Mouse (Mus musculus) CH12.LX (cell line): ENCODE measurements around the gene Csk.

Experiments
- CHD2 ChIP-seq: IDR thresholded peaks from 2 replicates; pipeline ENCODE4 v1.6.1; 2011; ENCODE audit warnings: low read length, improper control_type of control experiment
- CTCF ChIP-seq, 2 experiments: IDR thresholded peaks in 1 of 2; conservative IDR thresholded peaks in 1 of 2; 2 replicates each; pipeline ENCODE4 v1.5.1; 2011 to 2012; ENCODE audit warnings: low read depth in 2 of 2, low read length in 2 of 2, improper control_type of control experiment in 1 of 2, inconsistent platforms in 1 of 2, mild to moderate bottlenecking in 1 of 2, moderate library complexity in 1 of 2
- E2F4 ChIP-seq: IDR thresholded peaks from 2 replicates; pipeline ENCODE4 v1.6.1; 2011; ENCODE audit warnings: low read depth, low read length, improper control_type of control experiment; ENCODE audit not compliant: insufficient replicate concordance
- EP300 ChIP-seq: IDR thresholded peaks from 2 replicates; pipeline ENCODE4 v1.6.1; 2011; ENCODE audit warnings: low read length, improper control_type of control experiment
- ETS1 ChIP-seq: conservative IDR thresholded peaks from 2 replicates; pipeline ENCODE4 v1.6.1; 2012; ENCODE audit warnings: low read depth, mild to moderate bottlenecking, inconsistent platforms, low read length, improper control_type of control experiment, moderate library complexity
- HCFC1 ChIP-seq: IDR thresholded peaks from 2 replicates; pipeline ENCODE4 v1.6.1; 2012; ENCODE audit warnings: low read depth, mild to moderate bottlenecking, inconsistent platforms, low read length, improper control_type of control experiment
- KAT2A ChIP-seq: IDR thresholded peaks from 2 replicates; pipeline ENCODE4 v1.6.1; 2012; ENCODE audit warnings: low read length, improper control_type of control experiment, inconsistent platforms; ENCODE audit not compliant: insufficient replicate concordance
- MEF2A ChIP-seq: IDR thresholded peaks from 2 replicates; pipeline ENCODE4 v1.6.1; 2014; ENCODE audit warnings: low read depth, mild to moderate bottlenecking, inconsistent platforms, low read length, improper control_type of control experiment, borderline replicate concordance
- POLR2A ChIP-seq: IDR thresholded peaks from 2 replicates; pipeline ENCODE4 v1.6.1; 2011; ENCODE audit warnings: low read depth, mild to moderate bottlenecking, improper control_type of control experiment, low read length
- POLR2AphosphoS2 ChIP-seq: IDR thresholded peaks from 2 replicates; pipeline ENCODE4 v1.6.1; 2011; ENCODE audit warnings: low read depth, low read length, improper control_type of control experiment
- RAD21 ChIP-seq: IDR thresholded peaks from 2 replicates; pipeline ENCODE4 v1.6.1; 2011; ENCODE audit warnings: low read depth, mild to moderate bottlenecking, low read length, improper control_type of control experiment, moderate library complexity
- ZMIZ1 ChIP-seq: IDR thresholded peaks from 2 replicates; pipeline ENCODE4 v1.6.1; 2012; ENCODE audit warnings: low read depth, mild to moderate bottlenecking, inconsistent platforms, low read length, improper control_type of control experiment

DNA sequence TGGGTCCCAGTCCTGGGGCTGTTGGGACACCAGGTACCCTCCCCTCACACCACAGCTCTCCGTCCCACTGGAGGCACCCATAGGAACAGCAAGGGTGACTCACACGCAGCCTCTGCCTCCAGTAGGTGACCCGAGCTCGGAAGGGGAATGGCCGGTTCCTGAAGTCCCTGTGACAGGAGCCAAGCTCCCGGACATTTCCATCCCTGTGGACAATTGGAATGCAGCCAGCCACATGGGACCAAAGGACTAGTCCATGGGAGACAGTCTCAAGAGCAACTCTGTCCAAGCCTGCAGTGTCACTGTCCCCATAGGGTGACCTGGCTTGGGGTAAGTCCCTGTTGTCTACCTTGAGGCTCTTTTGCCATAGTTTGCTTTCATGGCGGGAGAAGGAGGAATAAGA is 39.5 kb downstream of the Csk start:
- TF ChIP-seq CTCF (conservative IDR thresholded peaks at IDR 0.05 in 1 of 2, IDR thresholded peaks at IDR 0.05 in 1 of 2; ENCODE audit: low read depth in 2 of 2, low read length in 2 of 2) (no peak), KAT2A (no peak), E2F4 (no peak), CHD2 (no peak), EP300 (no peak), ETS1 (no peak), POLR2A (no peak), POLR2AphosphoS2 (no peak), MEF2A (no peak), ZMIZ1 (no peak), HCFC1 (no peak), RAD21 (no peak)
